Mouse (Mus musculus): ENCODE data around the gene 1700025G04Rik.

Gene 1700025G04Rik

GRCm38 (mm10) chr1:152032144-152032543 is 57.8 kb downstream of the 1700025G04Rik start:
- in situ Hi-C loops (cut with MboI) = no loop called here

- in situ Hi-C loops (cut with MboI) = no loop called here
Observed at GRCm38 (mm10) chr1:152030546-152030945, 59.4 kb downstream of the 1700025G04Rik start.

DNA sequence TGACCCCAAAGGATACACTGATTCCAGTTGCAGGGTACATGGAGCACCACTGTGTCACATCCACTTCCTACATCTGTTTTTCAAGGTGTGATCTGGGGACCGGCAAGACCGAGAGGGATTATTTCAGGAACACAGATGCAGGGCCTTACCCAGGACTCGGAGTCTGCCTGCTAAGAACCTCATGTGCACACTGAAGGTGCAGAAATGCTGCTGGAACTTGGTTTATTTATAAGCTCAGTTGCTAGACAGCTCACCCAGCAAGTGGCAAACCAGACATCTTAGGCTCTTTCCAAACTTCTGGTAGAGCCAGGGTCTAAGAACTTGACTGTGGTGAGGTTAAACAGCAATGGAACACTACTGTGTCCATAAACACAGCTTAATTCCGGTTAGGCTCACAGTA is 61.2 kb downstream of the 1700025G04Rik start:
- in situ Hi-C loops (cut with MboI) = no loop called here

GRCm38 (mm10) chr1:152026762-152027161 is 63.2 kb downstream of the 1700025G04Rik start:
- in situ Hi-C loops (cut with MboI) = no loop called here

DNA sequence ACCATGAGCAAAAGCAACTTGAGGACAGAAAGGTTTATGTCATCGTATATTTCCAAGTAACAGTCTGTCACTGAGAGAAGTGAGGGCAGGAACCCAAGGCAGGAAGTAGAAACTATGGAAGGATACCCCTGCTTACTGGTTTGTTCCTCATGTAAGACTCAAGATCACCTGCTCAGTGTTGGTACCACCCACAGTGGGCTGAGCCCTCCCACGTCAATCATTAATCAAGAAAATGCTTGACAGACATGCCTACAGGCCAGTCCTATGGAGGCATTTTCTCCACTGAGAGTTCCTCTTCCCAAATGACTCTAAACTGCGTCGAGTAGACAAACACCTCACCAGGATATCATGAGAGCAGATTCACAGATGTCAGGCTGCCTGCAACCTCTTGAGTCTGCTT is 64.6 kb downstream of the 1700025G04Rik start:
- in situ Hi-C loops (cut with MboI) = no loop called here

DNA sequence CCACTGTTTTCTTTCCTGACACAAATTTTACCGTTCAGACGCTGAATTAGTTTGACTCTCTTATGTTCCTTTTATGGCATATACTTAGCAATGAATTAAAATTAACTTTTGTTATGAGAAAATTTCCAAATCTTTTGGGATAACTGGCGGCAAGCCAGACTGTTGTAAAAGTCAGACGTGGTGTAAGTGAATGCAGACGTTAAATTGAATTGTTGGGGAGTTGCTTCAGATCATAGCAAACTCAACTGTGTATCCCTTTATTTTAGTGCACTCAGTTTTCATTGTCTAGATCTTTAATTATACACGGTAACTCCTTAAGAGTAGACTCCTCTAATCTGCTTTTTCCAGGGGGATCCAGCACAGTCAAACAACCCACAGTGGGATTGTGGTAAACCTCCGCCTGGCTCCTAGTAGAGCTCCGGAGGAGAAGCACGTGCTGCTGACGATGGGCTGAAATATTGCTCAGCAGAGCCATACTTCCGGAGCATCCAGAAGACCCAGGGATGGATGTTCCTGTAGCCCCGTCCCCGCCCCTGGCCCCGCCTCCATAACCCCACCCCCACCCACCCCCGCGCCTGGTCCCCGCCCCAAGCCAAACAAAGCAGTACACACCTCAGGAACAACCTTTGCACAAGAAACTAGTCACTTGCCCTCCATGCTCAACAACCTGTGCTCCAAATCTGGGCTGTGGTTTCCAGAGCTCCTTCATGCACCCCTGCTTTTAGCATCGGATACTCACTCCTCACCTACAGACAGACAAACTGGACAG is 65.7 kb downstream of the 1700025G04Rik start:
- in situ Hi-C loops (cut with MboI) = no loop called here

GRCm38 (mm10) chr1:152020812-152021211 is 69.1 kb downstream of the 1700025G04Rik start:
- in situ Hi-C loops (cut with MboI) = no loop called here

GRCm38 (mm10) chr1:152020070-152020469 is 69.9 kb downstream of the 1700025G04Rik start:
- in situ Hi-C loops (cut with MboI) = no loop called here

- in situ Hi-C loops (cut with MboI) = no loop called here
Observed at GRCm38 (mm10) chr1:152019196-152019595, 70.7 kb downstream of the 1700025G04Rik start.

DNA sequence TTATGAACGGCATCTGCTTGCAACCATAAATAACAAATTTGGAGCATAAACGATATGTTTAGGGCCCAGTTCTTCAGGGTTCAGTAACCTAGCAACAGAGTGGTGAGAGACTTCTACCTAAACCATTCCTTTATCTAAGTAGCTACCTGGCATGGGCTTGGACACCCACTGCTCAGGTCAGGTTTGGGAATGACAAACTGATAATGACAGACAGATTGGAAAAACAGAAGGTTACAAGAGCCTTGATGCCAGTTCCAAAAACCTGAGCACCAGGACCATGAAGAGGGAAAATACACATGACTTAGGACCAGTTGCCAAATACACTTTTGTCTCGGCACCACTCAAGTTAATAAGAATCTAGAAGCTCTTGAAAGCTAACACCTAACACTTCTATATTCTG is 71.6 kb downstream of the 1700025G04Rik start:
- in situ Hi-C loops (cut with MboI) = no loop called here

GRCm38 (mm10) chr1:152016663-152017062 is 73.3 kb downstream of the 1700025G04Rik start:
- in situ Hi-C loops (cut with MboI) = no loop called here

- in situ Hi-C loops (cut with MboI) = no loop called here
Observed at GRCm38 (mm10) chr1:152015555-152016125, 74.3 kb downstream of the 1700025G04Rik start.

- in situ Hi-C loops (cut with MboI) = no loop called here
Observed at GRCm38 (mm10) chr1:152011741-152012140, 78.2 kb downstream of the 1700025G04Rik start.

GRCm38 (mm10) chr1:152010251-152010980 is 79.5 kb downstream of the 1700025G04Rik start:
- in situ Hi-C loops (cut with MboI) = no loop called here

DNA sequence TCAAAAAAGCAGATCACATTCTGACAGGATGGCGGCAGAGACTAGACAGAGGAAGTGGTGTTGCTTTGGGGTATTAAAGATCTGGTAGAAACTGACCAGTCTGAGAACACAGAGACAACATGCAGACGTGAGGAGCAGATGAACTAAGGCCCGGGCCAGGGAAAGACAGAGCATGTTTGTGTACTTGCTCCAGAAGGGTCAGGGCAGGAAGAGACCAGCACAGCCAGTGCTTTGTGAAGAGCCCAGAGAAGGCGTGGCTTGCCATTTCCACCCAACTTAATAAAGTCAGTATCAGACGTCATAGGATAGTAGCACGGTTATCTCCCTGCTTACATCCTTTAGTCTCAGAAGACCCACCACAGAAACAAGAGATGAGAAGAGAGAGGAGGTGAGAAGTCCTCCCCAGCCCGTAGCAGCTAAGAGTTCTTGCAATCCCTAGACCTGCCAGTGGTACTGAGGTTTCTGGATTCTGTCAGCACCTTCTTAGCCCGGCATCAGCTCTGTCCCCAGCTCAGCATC is 81.4 kb downstream of the 1700025G04Rik start:
- in situ Hi-C loops (cut with MboI) = no loop called here

GRCm38 (mm10) chr1:152006529-152006928 is 83.4 kb downstream of the 1700025G04Rik start:
- in situ Hi-C loops (cut with MboI) = no loop called here

DNA sequence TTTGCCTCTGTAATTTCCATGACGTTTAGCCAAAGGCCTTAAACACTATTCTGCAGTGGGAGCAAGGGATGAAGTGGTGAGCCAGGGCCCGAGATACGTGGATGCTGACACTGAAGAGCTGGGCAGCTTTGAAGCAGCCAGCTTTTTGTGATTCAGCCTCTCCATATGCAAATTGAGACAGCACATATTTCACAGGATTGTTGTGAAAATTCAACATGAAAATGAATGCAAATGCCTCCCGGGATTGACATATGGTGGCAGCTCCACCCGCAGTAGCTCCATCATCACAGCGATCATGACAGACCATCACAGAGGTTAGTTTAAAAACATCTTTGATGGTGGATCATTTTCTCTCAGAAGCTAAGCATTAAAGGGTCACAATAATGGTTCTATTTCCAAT is 85.4 kb downstream of the 1700025G04Rik start:
- in situ Hi-C loops (cut with MboI) = no loop called here

- in situ Hi-C loops (cut with MboI) = no loop called here
Observed at GRCm38 (mm10) chr1:152000461-152000860, 89.5 kb downstream of the 1700025G04Rik start.

DNA sequence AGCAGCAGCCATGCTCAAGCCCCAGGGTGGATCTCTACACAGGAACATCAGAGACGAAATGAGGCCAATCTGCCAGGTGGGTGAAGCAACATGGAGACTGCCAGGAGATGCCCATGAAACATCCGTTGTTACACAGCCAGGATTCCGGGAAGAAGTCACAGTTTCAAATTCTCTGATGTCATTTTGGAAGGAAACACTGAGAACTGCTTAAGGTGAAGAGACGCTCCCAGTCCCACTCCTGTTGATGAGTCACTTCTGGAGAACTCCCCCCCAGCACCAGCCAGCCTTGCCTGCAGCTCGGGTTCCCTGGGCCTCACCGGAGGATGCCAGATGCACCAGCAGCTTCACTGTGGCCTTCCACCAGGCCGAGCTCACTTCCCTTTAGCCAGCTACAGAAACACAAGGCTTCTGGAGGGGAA is 90.5 kb downstream of the 1700025G04Rik start:
- in situ Hi-C loops (cut with MboI) = no loop called here

DNA sequence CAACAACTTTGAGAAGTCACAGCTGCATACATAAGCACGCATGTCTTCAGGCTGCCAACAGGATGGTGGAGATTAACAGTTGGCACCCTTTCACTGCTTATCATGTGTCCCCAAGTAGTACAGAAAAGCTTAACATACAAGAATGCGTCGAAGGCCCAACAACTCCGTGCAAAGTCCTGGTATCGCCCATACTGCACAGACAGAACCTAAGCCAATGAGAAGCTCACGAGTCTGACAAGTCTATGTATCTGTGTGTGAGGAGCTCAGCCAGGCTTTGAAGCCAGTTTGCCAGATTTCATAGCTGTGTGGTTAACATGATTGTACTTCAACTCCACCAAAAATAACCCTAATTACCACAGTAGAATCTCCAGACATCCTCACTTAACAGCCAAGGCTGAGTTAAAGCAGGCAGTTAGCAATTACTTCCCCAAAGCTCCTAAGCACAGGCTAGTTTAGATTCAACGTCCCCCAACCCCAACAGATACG is 91.2 kb downstream of the 1700025G04Rik start:
- in situ Hi-C loops (cut with MboI) = no loop called here

- in situ Hi-C loops (cut with MboI) = no loop called here
Observed at GRCm38 (mm10) chr1:151997591-151997990, 92.3 kb downstream of the 1700025G04Rik start.

DNA sequence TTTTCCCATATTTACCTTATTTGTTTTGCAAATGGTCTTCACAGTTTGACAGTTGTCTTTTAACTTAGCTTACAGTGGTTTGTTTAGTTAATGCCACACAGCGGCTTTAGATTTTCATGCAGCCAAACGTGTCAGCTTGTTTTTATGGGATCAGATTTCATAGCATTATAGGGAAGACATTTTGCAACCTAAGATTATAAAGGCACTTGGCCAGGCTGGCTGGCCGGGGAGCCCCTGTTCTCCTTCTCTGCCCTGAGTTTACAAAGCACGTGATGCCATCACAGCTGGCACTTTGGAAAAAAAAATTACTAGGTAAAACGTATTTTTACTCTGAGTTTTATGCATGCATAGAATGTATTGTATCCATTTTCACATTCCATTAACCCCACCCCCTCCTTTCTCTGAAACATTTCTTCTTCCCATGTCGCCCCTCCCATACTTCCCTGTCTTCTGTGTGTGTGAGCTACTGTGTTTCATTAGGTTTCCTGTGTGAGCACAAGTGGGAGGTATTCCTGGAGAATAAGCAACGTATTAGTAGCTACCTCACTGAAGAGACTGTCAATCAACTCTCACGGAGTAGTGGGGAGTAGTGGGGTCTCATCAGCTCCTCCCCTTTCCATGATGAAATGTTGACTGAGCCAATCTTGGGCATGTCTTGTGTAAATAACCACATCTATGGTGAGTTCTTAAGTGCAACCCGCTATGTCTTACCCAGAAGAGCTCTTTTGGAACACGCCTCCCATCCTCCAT is 93.8 kb downstream of the 1700025G04Rik start:
- in situ Hi-C loops (cut with MboI) = no loop called here
